Mouse (Mus musculus) left cerebral cortex, adult 18-20 months (tissue): ENCODE measurements at regions not wholly inside any gene's neighbourhood (a gene's known extent, or its start where the extent isn't known, plus 50 kb on each side); places are given as distances from the start of the nearest gene placed in this dataset.

ENCODE experiments used
- DNase-seq, 2 experiments: peaks; one replicate each; pipeline ENCODE4 v3.0.0; 2021 to 2022; ENCODE audit warnings: low spot score in 2 of 2, mixed read lengths in 1 of 2

DNA sequence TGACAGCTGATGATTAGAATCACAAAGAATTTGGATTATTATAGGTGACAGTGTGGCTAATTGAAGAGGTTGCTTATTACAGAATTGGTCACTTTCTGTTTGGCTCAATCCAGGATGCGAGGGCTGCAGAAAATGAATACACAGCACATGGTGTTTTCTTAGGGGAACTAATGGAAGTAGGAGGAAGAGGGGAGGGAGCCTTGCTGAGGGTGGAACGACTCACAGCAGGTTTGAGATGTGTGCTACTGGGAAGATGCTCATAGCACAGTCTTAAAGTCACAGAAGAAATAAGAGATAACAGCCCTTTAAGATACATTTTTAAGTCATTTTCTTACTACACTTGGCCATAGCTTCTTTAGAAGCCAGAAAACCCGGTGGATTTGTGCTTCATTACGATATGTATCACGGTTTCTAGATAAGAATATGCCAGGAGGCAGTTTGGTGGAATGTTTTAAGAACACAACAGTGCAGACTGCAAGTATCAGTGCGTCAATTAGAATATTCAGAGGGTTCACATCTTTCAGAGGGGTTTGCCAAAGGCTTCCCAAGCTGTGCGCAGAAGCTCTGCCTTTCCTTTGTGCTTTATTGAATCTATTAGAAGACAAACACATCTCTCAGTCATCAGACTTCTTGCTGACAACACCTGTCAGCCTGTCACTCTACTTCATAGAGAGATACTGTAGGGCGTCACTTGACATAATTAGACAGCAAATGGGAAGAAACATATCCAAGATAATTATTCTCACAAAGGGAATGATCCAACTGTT lies 853.7 kb downstream of the Otol1 start:
- no peak for DNase-seq

- DNase-seq: peak in 1 of 2 experiments; percentile 2
These were observed 866.5 kb downstream of the Otol1 start for GRCm38 (mm10) chr3:70873688-70874551.

DNA sequence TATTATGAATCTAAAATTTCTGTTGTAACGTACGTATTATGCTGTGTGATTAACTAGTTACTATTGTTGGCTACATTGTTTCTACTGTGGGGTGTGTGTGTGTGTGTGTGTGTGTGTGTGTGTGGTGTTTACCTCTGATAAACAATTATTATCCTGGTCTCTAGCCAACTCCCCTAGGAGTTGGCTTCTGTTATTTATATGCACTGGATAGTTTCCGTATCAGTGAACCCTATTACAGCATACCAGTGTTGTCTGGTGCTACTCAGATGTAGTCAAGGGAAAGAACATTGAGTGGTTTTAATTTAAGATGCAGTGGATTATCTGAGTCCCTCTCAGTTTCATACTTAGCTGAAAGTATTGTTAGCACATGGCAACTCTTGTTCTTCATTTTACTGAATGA lies 867.2 kb downstream of the Otol1 start:
- DNase-seq: no peak
